In genomic region chr2:141408766-141409165, GRCm38 (mm10) we compare ENCODE assay signal across 20 mouse cellular contexts.
DNase-seq lines count a peak whose midpoint lies in the region; ATAC-seq and TF ChIP-seq lines count a peak whose summit lies in the region.
"Had no signal": no experiment of that assay in that cellular context is flagged by ENCODE, and none has a peak within 500 bp of the region (broad histone marks: within the 10 kb centered on the region; RNA-seq: fewer than 3 reads in every experiment).

No protein-coding gene starts in this region.

- H3K27me3 ChIP-seq in ES-Bruce4 (ENCODE audit: control insufficient read depth, insufficient read depth, low read length, poor library complexity, severe bottlenecking): 0 out of 2 replicates have a peak, but pooled peaks cover 1% of the 10 kb centered on the region
- H3K27me3 ChIP-seq: CH12.LX; embryonic facial prominence, embryonic 12.5 days; forebrain, embryonic 13.5 days had no signal

- in situ Hi-C loops in ES-E14 (cut with MboI; ENCODE audit: low sequenced_read_pairs in 2 of 2, unreplicated experiment in 2 of 2): no loop called here

- H3K9me3 ChIP-seq in ES-Bruce4 (replicated peaks; ENCODE audit: control insufficient read depth, insufficient read depth, low read length, poor library complexity, severe bottlenecking) (peaks cover 7% of the 10 kb centered on the region), ES-E14 (ENCODE audit: control insufficient read depth, insufficient read depth, low read depth, low read length) (no peaks in the 10 kb centered on the region)
- H3K9me3 ChIP-seq: embryonic facial prominence, embryonic 10.5 days; embryonic facial prominence, embryonic 12.5 days; forebrain, embryonic 13.5 days had no signal

- peak; percentile 79 for TF ChIP-seq EP300 in ES-Bruce4 (IDR thresholded peaks at IDR 0.05; ENCODE audit: insufficient read depth, low read depth, low read length)

- TF ChIP-seq CTCF in ES-Bruce4 (IDR thresholded peaks at IDR 0.05; ENCODE audit: low read depth, low read length): no peak

- no peak for TF ChIP-seq POLR2A in ES-Bruce4 (IDR thresholded peaks at IDR 0.05; ENCODE audit: insufficient read depth, low read length)

- no peak for DNase-seq in ES-E14 (ENCODE audit: low read depth, low spot score)
- DNase-seq in ZHBTc4 (ENCODE audit: low read depth, low spot score): peak; percentile 65
- no peak for DNase-seq in cerebellum, postnatal 36 days
- DNase-seq: adrenal gland, adult 2 months; adrenal gland, postnatal 10 days; adrenal gland, postnatal 25 days; B cell, adult 2 months; cerebellum, adult 11 months; cerebellum, adult 18-20 months; cerebellum, adult 8-10 months; cerebellum, adult 9-11 months; cerebellum, postnatal 14 days had no signal

- H3K36me3 ChIP-seq in ES-Bruce4 (ENCODE audit: control insufficient read depth, insufficient read depth, low read length, poor library complexity, severe bottlenecking) (no peaks in the 10 kb centered on the region; the same call in 1 of the 2 replicates), ES-E14 (ENCODE audit: control insufficient read depth, insufficient read depth, low read length, poor library complexity, severe bottlenecking) (no peaks in the 10 kb centered on the region)
- H3K36me3 ChIP-seq: embryonic facial prominence, embryonic 10.5 days; embryonic facial prominence, embryonic 12.5 days had no signal

- H3K4me1 ChIP-seq in ES-Bruce4 (ENCODE audit: control insufficient read depth, insufficient read depth, low read length) (peaks cover 5% of the 10 kb centered on the region), ES-E14 (ENCODE audit: control insufficient read depth in 2 of 2, insufficient read depth in 2 of 2, low read length in 2 of 2, poor library complexity in 1 of 2) (peaks cover 2 to 6% of the 10 kb centered on the region in 2 experiments; a peak in 3 of 4 replicates)
- H3K4me1 ChIP-seq: embryonic facial prominence, embryonic 10.5 days; embryonic facial prominence, embryonic 12.5 days; forebrain, embryonic 13.5 days had no signal

- H3K4me3 ChIP-seq in ES-Bruce4 (ENCODE audit: low read depth, low read length) (no peak overlapping the region), ES-E14 (ENCODE audit: insufficient read depth in 1 of 2, low read depth in 1 of 2, low read length in 2 of 2, poor library complexity in 1 of 2, severe bottlenecking in 1 of 2) (no peak overlapping the region)
- H3K4me3 ChIP-seq: embryonic facial prominence, embryonic 10.5 days; embryonic facial prominence, embryonic 12.5 days; forebrain, embryonic 13.5 days had no signal

- no peak overlapping the region for H3K9ac ChIP-seq in ES-Bruce4 (ENCODE audit: low read depth, poor library complexity, severe bottlenecking)
- no peak overlapping the region for H3K9ac ChIP-seq in ES-E14 (ENCODE audit: insufficient read depth, low read depth, low read length, poor library complexity, severe bottlenecking)
- H3K9ac ChIP-seq: embryonic facial prominence, embryonic 12.5 days; forebrain, embryonic 13.5 days had no signal

- ATAC-seq in granulocyte monocyte progenitor cell, adult 5-6 weeks (replicated peaks; ENCODE audit: poor library complexity, severe bottlenecking): no peak
- ATAC-seq: CD4-positive, CD25-positive, alpha-beta regulatory T cell, adult 4 months; forebrain, embryonic 13.5 days; forebrain, embryonic 16.5 days had no signal

- H3K27ac ChIP-seq in ES-Bruce4 (ENCODE audit: insufficient read depth, low read length) (peak overlapping the region; percentile 69), ES-E14 (ENCODE audit: insufficient read depth, low read depth, low read length, poor library complexity, severe bottlenecking) (peak overlapping the region; percentile 40; the same call in 1 of the 2 replicates)
- H3K27ac ChIP-seq: embryonic facial prominence, embryonic 10.5 days; embryonic facial prominence, embryonic 12.5 days; forebrain, embryonic 13.5 days had no signal

TF ChIP-seq in ES-E14, 5 proteins besides CTCF, POLR2A, EP300 and RAD21:
- no peak for TF ChIP-seq ZC3H11A (IDR thresholded peaks at IDR 0.05; ENCODE audit: borderline replicate concordance, low read depth, low read length)
- TF ChIP-seq HCFC1 (IDR thresholded peaks at IDR 0.05; ENCODE audit: borderline replicate concordance, insufficient read depth, low read length): no peak
- no peak for TF ChIP-seq CHD2 (IDR thresholded peaks at IDR 0.05; ENCODE audit: low read depth, low read length)
- TF ChIP-seq MAFK (IDR thresholded peaks at IDR 0.05; ENCODE audit: insufficient read depth, low read depth, low read length): no peak
- TF ChIP-seq ZNF384 (IDR thresholded peaks at IDR 0.05; ENCODE audit: low read depth, low read length): no peak
